Mouse (Mus musculus) adrenal gland, adult 8-10 months (tissue): ENCODE data around the gene Pdia6. TPM values are rescaled to one million over a fixed set of nuclear protein-coding genes. Genes with fewer than 3 reads are reported as not detected.

Experiments used
- total RNA-seq, 4 experiments: library from RNA; stranded (reverse); gene quantifications; 2 replicates each; pipeline ENCODE4 v1.2.4; 2022

Pdia6 gene
- total RNA-seq, 4 experiments from 2014 or later = 165 to 203 (median 180) TPM

Other genes starting within 250 kb of the Pdia6 start
- gene Kcnf1, start 89.7 kb upstream of the Pdia6 start, total RNA-seq = 1 to 10 TPM in 2 of 4 experiments, under 1 TPM in 2; 0.35 to 1.7 (median 1.1) TPM
- 1 to 10 TPM; 1.2 to 4.0 (median 2.2) TPM for gene Atp6v1c2, start 62.8 kb downstream of the Pdia6 start, total RNA-seq
- 10 to 100 TPM; 15.1 to 22.2 (median 19.4) TPM for gene Nol10, start 81.9 kb downstream of the Pdia6 start, total RNA-seq